Mouse (Mus musculus) layer of hippocampus, postnatal 10 days (tissue): ENCODE measurements at regions not wholly inside any gene's neighbourhood (a gene's known extent, or its start where the extent isn't known, plus 50 kb on each side); places are given as distances from the start of the nearest gene placed in this dataset.

ENCODE experiments used
- DNase-seq, 2 experiments: peaks; one replicate each; pipeline ENCODE4 v3.0.0; 2021; ENCODE audit warnings: low spot score in 2 of 2

GRCm38 (mm10) chr6:51177701-51178060, 254.8 kb upstream of the Nfe2l3 start:
- no peak for DNase-seq

GRCm38 (mm10) chr6:51178061-51178791, 254.2 kb upstream of the Nfe2l3 start:
- DNase-seq = peak in 1 of 2 experiments; percentile 61

- DNase-seq = no peak
Observed at GRCm38 (mm10) chr6:51178799-51179398, 253.6 kb upstream of the Nfe2l3 start.

- DNase-seq = no peak
Observed at GRCm38 (mm10) chr6:51179741-51180537, 252.5 kb upstream of the Nfe2l3 start.

GRCm38 (mm10) chr6:51180881-51181875, 251.3 kb upstream of the Nfe2l3 start:
- DNase-seq = no peak

GRCm38 (mm10) chr6:51181905-51182304, 250.6 kb upstream of the Nfe2l3 start:
- no peak for DNase-seq

GRCm38 (mm10) chr6:51182771-51183284, 249.6 kb upstream of the Nfe2l3 start:
- DNase-seq = no peak

- no peak for DNase-seq
Observed at GRCm38 (mm10) chr6:51183576-51184420, 248.7 kb upstream of the Nfe2l3 start.

- DNase-seq = no peak
Observed at GRCm38 (mm10) chr6:51184500-51184899, 248.0 kb upstream of the Nfe2l3 start.

- DNase-seq = no peak
Observed at GRCm38 (mm10) chr6:51185201-51185600, 247.3 kb upstream of the Nfe2l3 start.

GRCm38 (mm10) chr6:51189173-51189572, 243.3 kb upstream of the Nfe2l3 start:
- DNase-seq = no peak

- no peak for DNase-seq
Observed at GRCm38 (mm10) chr6:51192826-51193225, 239.6 kb upstream of the Nfe2l3 start.

GRCm38 (mm10) chr6:51193356-51193755, 239.1 kb upstream of the Nfe2l3 start:
- DNase-seq = no peak

GRCm38 (mm10) chr6:51196391-51196790, 236.1 kb upstream of the Nfe2l3 start:
- no peak for DNase-seq

GRCm38 (mm10) chr6:51197000-51197774, 235.3 kb upstream of the Nfe2l3 start:
- DNase-seq = no peak

GRCm38 (mm10) chr6:51200207-51200606, 232.3 kb upstream of the Nfe2l3 start:
- no peak for DNase-seq

GRCm38 (mm10) chr6:51200837-51201236, 231.6 kb upstream of the Nfe2l3 start:
- DNase-seq = no peak

GRCm38 (mm10) chr6:51204306-51204705, 228.2 kb upstream of the Nfe2l3 start:
- no peak for DNase-seq

- no peak for DNase-seq
Observed at GRCm38 (mm10) chr6:51205411-51205810, 227.1 kb upstream of the Nfe2l3 start.
